Mouse (Mus musculus) hindbrain, embryonic 11.5 days (tissue): ENCODE data around the gene Myo3a. TPM values are rescaled to one million over a fixed set of nuclear protein-coding genes. Genes with fewer than 3 reads are reported as not detected.

ENCODE experiments used
- ATAC-seq: fragments of 200-750 bp; cut with Nextera tagmentation; 2 replicates; pipeline ENCODE4 v1.8.0; 2017; ENCODE audit warnings: mild to moderate bottlenecking, moderate TSS enrichment, moderate library complexity; ENCODE audit not compliant: low FRiP score
- DNase-seq: peaks from one replicate; pipeline ENCODE4 v3.0.0-alpha.2; 2015; ENCODE audit warnings: low spot score
- H3K27ac ChIP-seq: fragments of 300-500 bp; sonication (generic); 2 replicates; pipeline ENCODE4 v1.5.1; 2014; ENCODE audit warnings: mild to moderate bottlenecking, low read depth, low read length
- H3K27me3 ChIP-seq: fragments of 300-500 bp; sonication (generic); 2 replicates; pipeline ENCODE4 v1.6.1; 2014; ENCODE audit warnings: mild to moderate bottlenecking, low read length, moderate library complexity, mixed read lengths; ENCODE audit not compliant: control insufficient read depth, insufficient read depth
- H3K36me3 ChIP-seq: fragments of 300-500 bp; sonication (generic); 2 replicates; pipeline ENCODE4 v1.6.1; 2014; ENCODE audit warnings: mild to moderate bottlenecking, low read length, moderate library complexity, mixed read lengths; ENCODE audit not compliant: control insufficient read depth, insufficient read depth
- H3K4me1 ChIP-seq: fragments of 300-500 bp; sonication (generic); replicated peaks from 2 replicates; pipeline ENCODE4 v1.6.1; 2014; ENCODE audit warnings: low read length, mixed read lengths; ENCODE audit not compliant: control insufficient read depth, insufficient read depth
- H3K4me2 ChIP-seq: fragments of 300-500 bp; sonication (generic); replicated peaks from 2 replicates; pipeline ENCODE4 v1.6.1; 2014; ENCODE audit warnings: mild to moderate bottlenecking, low read depth, low read length
- H3K4me3 ChIP-seq: fragments of 300-500 bp; sonication (generic); 2 replicates; pipeline ENCODE4 v1.5.1; 2014; ENCODE audit warnings: low read depth, low read length
- H3K9ac ChIP-seq: fragments of 300-500 bp; sonication (generic); 2 replicates; pipeline ENCODE4 v1.6.1; 2014; ENCODE audit warnings: low read depth, low read length
- H3K9me3 ChIP-seq: fragments of 300-500 bp; sonication (generic); 2 replicates; pipeline ENCODE4 v1.6.1; 2016; ENCODE audit warnings: low read length; ENCODE audit not compliant: control insufficient read depth
- WGBS: fragments of 180-500 bp; shearing (Covaris S2); extraction: QIAGEN DNeasy Blood & Tissue Kit; methylation state at CpG from one replicate; pipeline ENCODE4 v1.1.7; 2014; 5-methylcytosine and 5-hydroxymethylcytosine counted together
- polyA plus RNA-seq: library from polyadenylated mRNA; unstranded; fragments of >200 nt; fragmentation: Nextera tagmentation; extraction: Ambion mirVana; gene quantifications from 2 replicates; pipeline ENCODE4 v1.2.1, GENCODE M21; 2014

Gene Myo3a
- polyA plus RNA-seq, 1 experiment from 2014 or later = not detected

DNA sequence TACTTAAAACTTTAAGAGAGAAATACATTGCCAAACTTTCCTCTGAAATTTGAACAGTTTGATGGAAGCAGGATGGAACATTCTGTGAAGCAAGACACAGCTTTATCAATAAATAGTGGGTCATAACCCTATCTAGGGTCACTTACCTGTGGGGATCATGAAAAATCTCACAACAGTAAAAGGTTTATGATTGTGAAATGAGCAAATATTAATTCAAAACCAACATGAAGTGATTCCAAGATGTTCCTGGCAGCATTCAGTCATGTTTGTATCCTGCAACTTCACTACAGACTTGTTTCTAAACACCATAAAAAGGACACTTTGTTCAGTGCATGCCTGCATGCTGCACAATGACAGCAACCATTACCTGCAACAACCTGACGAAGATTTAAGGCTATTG is 436.4 kb downstream of the Myo3a start:
- Histone ChIP-seq H3K4me3 (no peak overlapping the region), H3K27ac (no peak overlapping the region), H3K4me2 (no peak overlapping the region), H3K9ac (no peak overlapping the region), H3K9me3 (no peaks in the 10 kb centered on the region), H3K4me1 (no peaks in the 10 kb centered on the region), H3K36me3 (no peaks in the 10 kb centered on the region), H3K27me3 (no peaks in the 10 kb centered on the region)
- DNase-seq = no peak
- WGBS = 72% methylated on average over 1 of the region's 1 CpGs
- ATAC-seq = no peak
